Mouse (Mus musculus) heart, embryonic 16.5 days (tissue): ENCODE results near the gene Znhit3. TPM values are rescaled to one million over a fixed set of nuclear protein-coding genes. Genes with fewer than 3 reads are reported as not detected.
A peak's percentile ranks its signal among the peaks of the same experiment; 100 is the strongest.

Experiments used
- ATAC-seq: fragments of 200-750 bp; cut with Nextera tagmentation; replicated peaks from 2 replicates; pipeline ENCODE4 v1.8.0; 2017; ENCODE audit warnings: moderate number of reproducible peaks; ENCODE audit not compliant: insufficient read depth, low FRiP score; ENCODE audit errors: extremely low read depth
- H3K27ac ChIP-seq: fragments of 300-500 bp; sonication (generic); 2 replicates; pipeline ENCODE4 v1.5.1; 2014; ENCODE audit warnings: mild to moderate bottlenecking, low read length, control low read depth, moderate library complexity
- H3K27me3 ChIP-seq: fragments of 300-500 bp; sonication (generic); 2 replicates; pipeline ENCODE4 v1.6.1; 2014; ENCODE audit warnings: low read length, mixed read lengths; ENCODE audit not compliant: control insufficient read depth, insufficient read depth
- H3K36me3 ChIP-seq: fragments of 300-500 bp; sonication (generic); 2 replicates; pipeline ENCODE4 v1.6.1; 2014; ENCODE audit not compliant: control insufficient read depth, insufficient read depth
- H3K4me1 ChIP-seq: fragments of 300-500 bp; sonication (generic); 2 replicates; pipeline ENCODE4 v1.6.1; 2014; ENCODE audit warnings: low read length, mixed read lengths; ENCODE audit not compliant: control insufficient read depth, insufficient read depth
- H3K4me2 ChIP-seq: fragments of 300-500 bp; sonication (generic); 2 replicates; pipeline ENCODE4 v1.6.1; 2014; ENCODE audit warnings: low read depth, mild to moderate bottlenecking, control low read depth, low read length
- H3K4me3 ChIP-seq: fragments of 300-500 bp; sonication (generic); 2 replicates; pipeline ENCODE4 v1.5.1; 2014; ENCODE audit warnings: mild to moderate bottlenecking, control low read depth, low read length
- H3K9ac ChIP-seq: fragments of 300-500 bp; sonication (generic); 2 replicates; pipeline ENCODE4 v1.6.1; 2014; ENCODE audit warnings: low read length, control low read depth
- H3K9me3 ChIP-seq: fragments of 300-500 bp; sonication (generic); replicated peaks from 2 replicates; pipeline ENCODE4 v1.6.1; 2016; ENCODE audit warnings: low read length; ENCODE audit not compliant: control insufficient read depth
- WGBS: fragments of 180-500 bp; shearing (Covaris S2); extraction: QIAGEN DNeasy Blood & Tissue Kit; methylation state at CpG from one replicate; pipeline ENCODE4 v1.1.7; 2014; 5-methylcytosine and 5-hydroxymethylcytosine counted together
- polyA plus RNA-seq: library from polyadenylated mRNA; unstranded; fragments of >200 nt; fragmentation: Nextera tagmentation; extraction: Ambion mirVana; gene quantifications from 2 replicates; pipeline ENCODE4 v1.2.1, GENCODE M21; 2015

Gene Znhit3
- polyA plus RNA-seq, 1 experiment from 2014 or later = 37.6 TPM

- Histone ChIP-seq H3K4me1 (peaks cover 20% of the 10 kb centered on the region), H3K27me3 (peaks cover 31% of the 10 kb centered on the region), H3K27ac (no peak within 1 kb of the TSS), H3K4me2 (peak within 1 kb of the TSS; percentile 60), H3K36me3 (no peaks in the 10 kb centered on the region), H3K4me3 (peak within 1 kb of the TSS; percentile 37), H3K9me3 (no peaks in the 10 kb centered on the region), H3K9ac (no peak within 1 kb of the TSS)
- no peak for ATAC-seq
- WGBS = 1% methylated on average over 49 of the region's 49 CpGs
These were observed 41.6 kb upstream of the Znhit3 start, which contains the start of gene Car4 for GRCm38 (mm10) chr11:84957591-84958270. Gene Car4, plus strand, starts transcription at chr11:84957786.

GRCm38 (mm10) chr11:84957171-84957570, 41.0 kb upstream of the Znhit3 start:
- H3K36me3 ChIP-seq = no peaks in the 10 kb centered on the region
- no peak overlapping the region for H3K9ac ChIP-seq
- H3K27ac ChIP-seq = no peak overlapping the region
- 4% methylated on average over 15 of the region's 15 CpGs for WGBS
- H3K27me3 ChIP-seq = peaks cover 31% of the 10 kb centered on the region
- ATAC-seq = no peak
- no peaks in the 10 kb centered on the region for H3K9me3 ChIP-seq
- H3K4me1 ChIP-seq = peaks cover 20% of the 10 kb centered on the region
- H3K4me2 ChIP-seq = peak overlapping the region; percentile 60
- peak overlapping the region; percentile 37; the same call in 1 of the 2 replicates for H3K4me3 ChIP-seq

GRCm38 (mm10) chr11:84956400-84956799, 40.2 kb upstream of the Znhit3 start:
- Histone ChIP-seq H3K27ac (no peak overlapping the region), H3K9ac (no peak overlapping the region), H3K9me3 (no peaks in the 10 kb centered on the region), H3K4me3 (no peak overlapping the region), H3K36me3 (no peaks in the 10 kb centered on the region), H3K27me3 (peaks cover 31% of the 10 kb centered on the region), H3K4me2 (no peak overlapping the region), H3K4me1 (peaks cover 20% of the 10 kb centered on the region)
- WGBS = 35% methylated on average over 5 of the region's 5 CpGs
- ATAC-seq = no peak

GRCm38 (mm10) chr11:84952611-84953010, 36.4 kb upstream of the Znhit3 start:
- ATAC-seq = no peak
- Histone ChIP-seq H3K4me3 (no peak overlapping the region), H3K27ac (no peak overlapping the region), H3K36me3 (no peaks in the 10 kb centered on the region), H3K4me2 (no peak overlapping the region), H3K4me1 (peaks cover 4% of the 10 kb centered on the region), H3K9me3 (no peaks in the 10 kb centered on the region), H3K27me3 (peaks cover 18% of the 10 kb centered on the region), H3K9ac (no peak overlapping the region)
- WGBS = 26% methylated on average over 2 of the region's 2 CpGs

GRCm38 (mm10) chr11:84948526-84948925, 32.4 kb upstream of the Znhit3 start:
- H3K36me3 ChIP-seq = no peaks in the 10 kb centered on the region
- no peak overlapping the region for H3K4me2 ChIP-seq
- no peaks in the 10 kb centered on the region for H3K4me1 ChIP-seq
- ATAC-seq = no peak
- 0 out of 2 replicates have a peak, but pooled peaks cover 2% of the 10 kb centered on the region for H3K9me3 ChIP-seq
- 45% methylated on average over 3 of the region's 3 CpGs for WGBS
- no peak overlapping the region for H3K4me3 ChIP-seq
- no peak overlapping the region for H3K9ac ChIP-seq
- peaks cover 12% of the 10 kb centered on the region for H3K27me3 ChIP-seq
- H3K27ac ChIP-seq = no peak overlapping the region

- Histone ChIP-seq H3K4me1 (no peaks in the 10 kb centered on the region), H3K9me3 (0 out of 2 replicates have a peak, but pooled peaks cover 2% of the 10 kb centered on the region), H3K27ac (no peak overlapping the region), H3K27me3 (peaks cover 14% of the 10 kb centered on the region), H3K36me3 (no peaks in the 10 kb centered on the region), H3K9ac (no peak overlapping the region), H3K4me2 (no peak overlapping the region), H3K4me3 (no peak overlapping the region)
- WGBS = 46% methylated on average over 3 of the region's 3 CpGs
- no peak for ATAC-seq
These were observed 31.9 kb upstream of the Znhit3 start for GRCm38 (mm10) chr11:84948114-84948513.

- ATAC-seq = no peak
- Histone ChIP-seq H3K9me3 (0 out of 2 replicates have a peak, but pooled peaks cover 2% of the 10 kb centered on the region), H3K36me3 (no peaks in the 10 kb centered on the region), H3K27ac (no peak overlapping the region), H3K27me3 (peaks cover 18% of the 10 kb centered on the region), H3K9ac (no peak overlapping the region), H3K4me1 (no peaks in the 10 kb centered on the region), H3K4me3 (no peak overlapping the region), H3K4me2 (no peak overlapping the region)
- 73% methylated on average over 6 of the region's 6 CpGs for WGBS
These were observed 31.0 kb upstream of the Znhit3 start for GRCm38 (mm10) chr11:84947206-84947605.

GRCm38 (mm10) chr11:84945841-84946240, 29.7 kb upstream of the Znhit3 start:
- H3K4me1 ChIP-seq = no peaks in the 10 kb centered on the region
- no peaks in the 10 kb centered on the region for H3K36me3 ChIP-seq
- H3K27ac ChIP-seq = no peak overlapping the region
- no peak for ATAC-seq
- H3K27me3 ChIP-seq = peaks cover 18% of the 10 kb centered on the region
- 35% methylated on average over 3 of the region's 3 CpGs for WGBS
- H3K4me3 ChIP-seq = no peak overlapping the region
- no peak overlapping the region for H3K9ac ChIP-seq
- H3K4me2 ChIP-seq = no peak overlapping the region
- H3K9me3 ChIP-seq = 0 out of 2 replicates have a peak, but pooled peaks cover 2% of the 10 kb centered on the region

GRCm38 (mm10) chr11:84944639-84945435, 28.7 kb upstream of the Znhit3 start:
- ATAC-seq = no peak
- Histone ChIP-seq H3K27me3 (peaks cover 18% of the 10 kb centered on the region), H3K9ac (no peak overlapping the region), H3K36me3 (no peaks in the 10 kb centered on the region), H3K27ac (no peak overlapping the region), H3K9me3 (0 out of 2 replicates have a peak, but pooled peaks cover 2% of the 10 kb centered on the region), H3K4me3 (no peak overlapping the region), H3K4me2 (no peak overlapping the region), H3K4me1 (no peaks in the 10 kb centered on the region)
- WGBS = 2% methylated on average over 12 of the region's 12 CpGs
